Mouse (Mus musculus) liver, embryonic 11.5 days (tissue): Measurements from ENCODE around the gene Gm17490. TPM values are rescaled to one million over a fixed set of nuclear protein-coding genes. Genes with fewer than 3 reads are reported as not detected.
"Not testable (repeated sequence)": the region's sequence is repeated elsewhere in the genome, so short reads cannot be mapped to it uniquely, and the experiment has no call there.

Experiments
- ATAC-seq: fragments of 200-750 bp; cut with Nextera tagmentation; replicated peaks from 2 replicates; pipeline ENCODE4 v1.8.0; 2017; ENCODE audit warnings: moderate number of reproducible peaks, mild to moderate bottlenecking, moderate TSS enrichment, moderate library complexity; ENCODE audit not compliant: low FRiP score
- DNase-seq: peaks from one replicate; pipeline ENCODE4 v3.0.0-alpha.2; 2017; ENCODE audit warnings: low spot score
- H3K27ac ChIP-seq: fragments of 300-500 bp; sonication (generic); 2 replicates; pipeline ENCODE4 v1.5.1; 2014; ENCODE audit warnings: mild to moderate bottlenecking, low read depth, low read length, control low read depth
- H3K27me3 ChIP-seq: fragments of 300-500 bp; sonication (generic); replicated peaks from 2 replicates; pipeline ENCODE4 v1.6.1; 2014; ENCODE audit warnings: low read length, mixed read lengths; ENCODE audit not compliant: control insufficient read depth, insufficient read depth
- H3K36me3 ChIP-seq: fragments of 300-500 bp; sonication (generic); 2 replicates; pipeline ENCODE4 v1.6.1; 2014; ENCODE audit warnings: mild to moderate bottlenecking, low read length, moderate library complexity, mixed read lengths; ENCODE audit not compliant: control insufficient read depth, insufficient read depth
- H3K4me1 ChIP-seq: fragments of 300-500 bp; sonication (generic); replicated peaks from 2 replicates; pipeline ENCODE4 v1.6.1; 2014; ENCODE audit warnings: low read length, mixed read lengths; ENCODE audit not compliant: control insufficient read depth, insufficient read depth
- H3K4me2 ChIP-seq: fragments of 300-500 bp; sonication (generic); 2 replicates; pipeline ENCODE4 v1.6.1; 2014; ENCODE audit warnings: mild to moderate bottlenecking, control low read depth, moderate library complexity
- H3K4me3 ChIP-seq: fragments of 300-500 bp; sonication (generic); 2 replicates; pipeline ENCODE4 v1.5.1; 2014; ENCODE audit warnings: low read depth, low read length, control low read depth
- H3K9ac ChIP-seq: fragments of 300-500 bp; sonication (generic); 2 replicates; pipeline ENCODE4 v1.6.1; 2014; ENCODE audit warnings: low read depth, low read length, control low read depth
- H3K9me3 ChIP-seq: fragments of 300-500 bp; sonication (generic); 2 replicates; pipeline ENCODE4 v1.6.1; 2016; ENCODE audit warnings: low read length, inconsistent platforms, mixed read lengths; ENCODE audit not compliant: control insufficient read depth
- WGBS: fragments of 180-500 bp; shearing (Covaris S2); extraction: QIAGEN DNeasy Blood & Tissue Kit; methylation state at CpG from one replicate; pipeline ENCODE4 v1.1.7; 2014; 5-methylcytosine and 5-hydroxymethylcytosine counted together
- polyA plus RNA-seq: library from polyadenylated mRNA; unstranded; fragments of >200 nt; fragmentation: Nextera tagmentation; extraction: Ambion mirVana; gene quantifications from 2 replicates; pipeline ENCODE4 v1.2.1, GENCODE M21; 2014

The Gm17490 gene
- polyA plus RNA-seq, 1 experiment from 2014 or later, result not detected

- not testable (repeated sequence) for H3K9me3 ChIP-seq, H3K4me3 ChIP-seq, H3K27me3 ChIP-seq, H3K4me1 ChIP-seq, H3K27ac ChIP-seq, ATAC-seq, H3K4me2 ChIP-seq, H3K36me3 ChIP-seq, H3K9ac ChIP-seq, DNase-seq
- WGBS, result 82% methylated on average over 6 of the region's 6 CpGs
Observed at GRCm38 (mm10) chr2:11612939-11613338, 13.1 kb downstream of the Gm17490 start.

GRCm38 (mm10) chr2:11606718-11607117, 19.3 kb downstream of the Gm17490 start:
- not testable (repeated sequence) for H3K27ac ChIP-seq, H3K4me1 ChIP-seq, DNase-seq, ATAC-seq, H3K4me2 ChIP-seq, H3K36me3 ChIP-seq, H3K9me3 ChIP-seq, H3K27me3 ChIP-seq, H3K4me3 ChIP-seq, H3K9ac ChIP-seq
- 69% methylated on average over 4 of the region's 4 CpGs for WGBS

DNA sequence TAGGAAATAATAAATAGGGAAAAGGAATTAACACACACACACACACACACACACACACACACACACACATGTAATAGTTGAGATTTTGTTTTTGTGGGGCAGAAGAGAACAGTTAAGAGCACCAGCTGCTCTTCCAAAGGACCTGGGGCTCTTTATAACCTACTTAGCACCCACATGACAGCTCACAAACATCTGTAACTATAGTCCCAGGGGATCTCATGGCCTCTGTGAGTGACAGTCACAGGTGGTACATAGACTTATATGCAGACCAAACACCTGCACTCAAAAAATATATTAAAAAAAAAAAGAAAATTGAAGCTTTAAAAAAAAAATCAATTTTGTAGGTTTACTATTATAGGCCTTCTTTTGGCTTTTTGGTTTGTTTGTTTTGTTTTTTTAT, 21.2 kb downstream of the Gm17490 start:
- no peak for ATAC-seq
- H3K4me2 ChIP-seq, result no peak overlapping the region

GRCm38 (mm10) chr2:11604053-11604452, 22.0 kb downstream of the Gm17490 start, which contains the start of gene Rbm17:
Gene Rbm17 (minus strand): TSS chr2:11604153.
- Histone ChIP-seq H3K27ac (peak within 1 kb of the TSS; percentile 38; the same call in 1 of the 2 replicates), H3K4me1 (peaks cover 5% of the 10 kb centered on the region), H3K9me3 (no peaks in the 10 kb centered on the region), H3K4me2 (peak within 1 kb of the TSS; percentile 89), H3K36me3 (peaks cover 9% of the 10 kb centered on the region; the same call in 1 of the 2 replicates), H3K4me3 (peak within 1 kb of the TSS; percentile 94), H3K9ac (peak within 1 kb of the TSS; percentile 98), H3K27me3 (no peaks in the 10 kb centered on the region)
- WGBS, result 83% methylated on average over 5 of the region's 5 CpGs
- no peak for ATAC-seq
- DNase-seq, result no peak

More for the DNA sequence above, 21.2 kb downstream of the Gm17490 start:
- no peaks in the 10 kb centered on the region for H3K27me3 ChIP-seq
- H3K4me1 ChIP-seq, result peaks cover 5% of the 10 kb centered on the region
- no peak overlapping the region for H3K9ac ChIP-seq
- H3K4me3 ChIP-seq, result no peak overlapping the region
- H3K9me3 ChIP-seq, result no peaks in the 10 kb centered on the region
- peaks cover 5% of the 10 kb centered on the region; the same call in 1 of the 2 replicates for H3K36me3 ChIP-seq
- no peak overlapping the region for H3K27ac ChIP-seq
- no peak for DNase-seq

DNA sequence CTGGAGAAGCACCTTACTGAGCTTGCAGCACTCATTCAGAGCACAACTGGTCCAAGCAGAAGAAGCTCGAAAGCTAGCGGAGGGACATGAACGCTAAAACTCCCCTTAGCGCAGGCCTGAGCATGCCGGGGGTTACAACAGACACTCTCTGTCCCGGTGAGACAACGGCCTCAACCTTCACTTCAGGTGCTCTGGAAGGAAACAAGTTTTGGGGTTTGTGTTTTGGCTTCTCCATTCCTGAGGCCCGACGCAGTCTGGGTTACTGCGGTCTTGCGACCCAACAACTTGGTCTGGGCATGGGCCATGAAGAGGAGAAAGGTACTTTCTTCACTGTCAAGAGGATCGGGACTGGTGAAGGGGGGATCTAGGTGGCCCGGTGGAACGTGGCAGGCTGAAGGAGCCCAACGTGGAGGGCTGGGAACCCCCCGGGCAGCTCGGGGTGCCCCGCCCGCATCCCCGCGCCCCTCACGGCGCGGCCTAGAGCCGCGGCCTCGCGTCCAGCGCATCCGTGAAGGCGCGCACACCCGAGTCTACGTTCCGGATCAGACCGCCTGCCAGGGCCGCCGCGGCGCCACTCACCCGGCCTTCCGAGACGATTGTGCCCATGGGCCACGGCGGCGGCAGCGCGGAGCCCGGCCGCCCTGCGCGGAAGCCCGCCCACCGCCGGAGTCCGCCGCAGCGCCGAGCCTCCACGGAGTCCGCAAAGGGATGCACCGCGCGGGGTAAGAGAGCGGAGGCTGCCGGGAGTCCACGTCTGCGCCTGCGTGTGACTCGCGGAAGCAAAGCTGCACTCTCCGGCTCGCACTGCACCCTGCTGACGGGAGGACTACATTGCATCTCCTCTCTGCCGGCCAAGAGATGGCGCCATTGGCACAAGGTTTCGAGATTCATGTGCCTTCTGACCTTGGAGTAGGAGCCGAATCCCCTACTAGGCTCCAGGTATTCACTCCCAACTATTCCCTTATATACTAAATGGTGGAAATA, 23.3 kb downstream of the Gm17490 start:
- Histone ChIP-seq H3K27me3 (no peaks in the 10 kb centered on the region), H3K9ac (peak overlapping the region; percentile 98), H3K27ac (peak overlapping the region; percentile 38; the same call in 1 of the 2 replicates), H3K4me1 (peaks cover 5% of the 10 kb centered on the region), H3K4me2 (peak overlapping the region; percentile 89), H3K4me3 (peak overlapping the region; percentile 94), H3K9me3 (no peaks in the 10 kb centered on the region), H3K36me3 (peaks cover 19% of the 10 kb centered on the region)
- ATAC-seq (peak; percentile 98), DNase-seq (peak; percentile 89)
- 1% methylated on average over 72 of the region's 78 CpGs for WGBS

- no peak for DNase-seq
Observed at GRCm38 (mm10) chr2:11601795-11602194, 24.3 kb downstream of the Gm17490 start.

DNA sequence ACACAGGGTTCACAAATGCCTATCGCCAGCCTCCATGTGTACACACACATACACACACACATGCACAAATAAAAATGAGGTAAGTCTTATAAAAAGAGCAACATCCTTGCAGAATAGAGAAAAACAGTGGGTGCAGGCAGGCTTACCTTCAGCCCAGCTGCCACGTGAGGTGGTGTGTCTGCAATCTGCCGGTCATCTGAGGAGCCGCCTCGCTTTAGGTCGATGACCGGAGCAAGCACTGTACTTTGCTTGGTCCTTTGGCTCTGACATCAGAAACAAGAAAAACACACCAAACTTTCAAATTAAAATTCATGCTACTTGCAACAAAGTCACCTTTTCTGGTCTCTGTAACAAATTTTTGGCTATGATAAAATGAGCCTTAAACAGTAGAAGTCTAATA, 28.2 kb downstream of the Gm17490 start:
- Histone ChIP-seq H3K4me2 (no peak overlapping the region), H3K4me1 (peaks cover 5% of the 10 kb centered on the region), H3K27ac (no peak overlapping the region), H3K4me3 (no peak overlapping the region), H3K9ac (no peak overlapping the region), H3K27me3 (no peaks in the 10 kb centered on the region), H3K36me3 (peaks cover 42% of the 10 kb centered on the region), H3K9me3 (no peaks in the 10 kb centered on the region)
- 96% methylated on average over 7 of the region's 7 CpGs for WGBS
- ATAC-seq (no peak), DNase-seq (no peak)

More at GRCm38 (mm10) chr2:11601795-11602194, 24.3 kb downstream of the Gm17490 start:
- Histone ChIP-seq H3K4me2 (peak overlapping the region; percentile 89), H3K4me1 (peaks cover 5% of the 10 kb centered on the region), H3K9me3 (no peaks in the 10 kb centered on the region), H3K36me3 (peaks cover 26% of the 10 kb centered on the region), H3K4me3 (peak overlapping the region; percentile 94), H3K27ac (no peak overlapping the region), H3K9ac (peak overlapping the region; percentile 98), H3K27me3 (no peaks in the 10 kb centered on the region)
- no peak for ATAC-seq
- 70% methylated on average over 6 of the region's 6 CpGs for whole genome bisulfite sequencing

GRCm38 (mm10) chr2:11596690-11597089, 29.4 kb downstream of the Gm17490 start:
- H3K4me3 ChIP-seq, result no peak overlapping the region
- DNase-seq, result no peak
- ATAC-seq, result no peak
- H3K9ac ChIP-seq, result no peak overlapping the region
- H3K4me2 ChIP-seq, result no peak overlapping the region
- H3K9me3 ChIP-seq, result no peaks in the 10 kb centered on the region
- H3K4me1 ChIP-seq, result peaks cover under 1% of the 10 kb centered on the region
- H3K36me3 ChIP-seq, result peaks cover 51% of the 10 kb centered on the region
- WGBS, result 81% methylated on average over 2 of the region's 2 CpGs
- no peaks in the 10 kb centered on the region for H3K27me3 ChIP-seq
- H3K27ac ChIP-seq, result no peak overlapping the region
